Mouse (Mus musculus) liver, postnatal 0 days (tissue): Measurements from ENCODE around the gene Metap2. TPM values are rescaled to one million over a fixed set of nuclear protein-coding genes. Genes with fewer than 3 reads are reported as not detected.
"Not testable (repeated sequence)": the region's sequence is repeated elsewhere in the genome, so short reads cannot be mapped to it uniquely, and the experiment has no call there.

Experiments
- ATAC-seq: fragments of 200-750 bp; cut with Nextera tagmentation; 2 replicates; pipeline ENCODE4 v1.8.0; 2017; ENCODE audit warnings: mild to moderate bottlenecking, moderate library complexity
- DNase-seq: peaks from one replicate; pipeline ENCODE4 v3.0.0-alpha.2; 2016
- H3K27ac ChIP-seq: fragments of 300-500 bp; sonication (generic); 2 replicates; pipeline ENCODE4 v1.5.1; 2014; ENCODE audit warnings: antibody characterized with exemption, moderate library complexity, mild to moderate bottlenecking, low read depth
- H3K27me3 ChIP-seq: fragments of 300-500 bp; sonication (generic); 2 replicates; pipeline ENCODE4 v1.6.1; 2014; ENCODE audit warnings: low read length, control low read depth, mixed read lengths; ENCODE audit not compliant: insufficient read depth
- H3K36me3 ChIP-seq: fragments of 300-500 bp; sonication (generic); replicated peaks from 2 replicates; pipeline ENCODE4 v1.6.1; 2014; ENCODE audit warnings: mild to moderate bottlenecking, control low read depth, low read length, moderate library complexity, mixed read lengths; ENCODE audit not compliant: insufficient read depth
- H3K4me1 ChIP-seq: fragments of 300-500 bp; sonication (generic); 2 replicates; pipeline ENCODE4 v1.6.1; 2014; ENCODE audit warnings: antibody characterized with exemption, mild to moderate bottlenecking, control low read depth; ENCODE audit not compliant: insufficient read depth
- H3K4me2 ChIP-seq: fragments of 300-500 bp; sonication (generic); 2 replicates; pipeline ENCODE4 v1.6.1; 2014; ENCODE audit warnings: low read depth, mild to moderate bottlenecking, low read length, moderate library complexity, mixed read lengths
- H3K4me3 ChIP-seq: fragments of 300-500 bp; sonication (generic); 2 replicates; pipeline ENCODE4 v1.5.1; 2014; ENCODE audit warnings: low read depth, low read length
- H3K9ac ChIP-seq: fragments of 300-500 bp; sonication (generic); replicated peaks from 2 replicates; pipeline ENCODE4 v1.6.1; 2014; ENCODE audit warnings: mild to moderate bottlenecking, moderate library complexity
- H3K9me3 ChIP-seq: fragments of 300-500 bp; sonication (generic); 2 replicates; pipeline ENCODE4 v1.6.1; 2016; ENCODE audit warnings: mild to moderate bottlenecking, control low read depth, low read length, mixed read lengths
- CTCF ChIP-seq: sonication (generic); IDR thresholded peaks from 2 replicates; pipeline ENCODE4 v1.5.1; 2016; ENCODE audit warnings: antibody characterized with exemption, low read depth
- EP300 ChIP-seq: IDR thresholded peaks from 2 replicates; pipeline ENCODE4 v1.6.1; 2016; ENCODE audit warnings: antibody characterized with exemption, low read depth, mild to moderate bottlenecking
- WGBS: fragments of 180-500 bp; shearing (Covaris S2); extraction: QIAGEN DNeasy Blood & Tissue Kit; methylation state at CpG from one replicate; pipeline ENCODE4 v1.1.7; 2014; ENCODE audit not compliant: insufficient replicate concordance; 5-methylcytosine and 5-hydroxymethylcytosine counted together
- polyA plus RNA-seq: library from polyadenylated mRNA; unstranded; fragments of >200 nt; fragmentation: Nextera tagmentation; extraction: Ambion mirVana; gene quantifications from 2 replicates; pipeline ENCODE4 v1.2.1, GENCODE M21; 2015

The Metap2 gene
- polyA plus RNA-seq, 1 experiment from 2014 or later = 150 TPM

- WGBS = 92% methylated on average over 13 of the region's 13 CpGs
- no peaks in the 10 kb centered on the region for H3K4me1 ChIP-seq
- no peaks in the 10 kb centered on the region for H3K9me3 ChIP-seq
- no peaks in the 10 kb centered on the region for H3K27me3 ChIP-seq
- H3K9ac ChIP-seq = no peak overlapping the region
- H3K36me3 ChIP-seq = no peaks in the 10 kb centered on the region
- TF ChIP-seq CTCF = no peak
- TF ChIP-seq EP300 = no peak
- H3K27ac ChIP-seq = no peak overlapping the region
- no peak for DNase-seq
- ATAC-seq = no peak
- no peak overlapping the region for H3K4me2 ChIP-seq
- no peak overlapping the region for H3K4me3 ChIP-seq
Observed at GRCm38 (mm10) chr10:93846706-93847105, 50.2 kb downstream of the Metap2 start.

DNA sequence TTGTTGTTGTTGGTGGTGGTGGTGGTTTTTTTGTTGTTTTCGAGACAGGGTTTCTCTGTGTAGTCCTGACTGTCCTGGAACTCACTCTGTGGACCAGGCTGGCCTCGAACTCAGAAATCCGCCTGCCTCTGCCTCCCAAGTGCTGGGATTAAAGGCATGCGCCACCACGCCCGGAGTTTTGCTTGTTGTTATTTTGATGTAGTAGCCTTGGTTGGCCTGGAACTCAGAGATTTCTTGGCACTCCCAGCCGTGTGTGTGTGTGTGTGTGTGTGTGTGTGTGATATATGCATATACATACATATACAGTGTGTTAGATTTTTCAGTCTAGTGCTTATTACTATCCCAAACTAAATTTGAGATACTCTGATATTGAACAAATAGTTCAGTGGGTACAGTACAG lies 61.8 kb downstream of the Metap2 start:
- DNase-seq, H3K9me3 ChIP-seq, H3K4me3 ChIP-seq, H3K36me3 ChIP-seq, H3K9ac ChIP-seq, H3K27ac ChIP-seq, ATAC-seq: not testable (repeated sequence)
- Histone ChIP-seq H3K4me2 (peak overlapping the region; percentile 100; the same call in 1 of the 2 replicates), H3K4me1 (peaks cover 25% of the 10 kb centered on the region), H3K27me3 (peaks cover 53% of the 10 kb centered on the region)
- 82% methylated on average over 7 of the region's 7 CpGs for WGBS

DNA sequence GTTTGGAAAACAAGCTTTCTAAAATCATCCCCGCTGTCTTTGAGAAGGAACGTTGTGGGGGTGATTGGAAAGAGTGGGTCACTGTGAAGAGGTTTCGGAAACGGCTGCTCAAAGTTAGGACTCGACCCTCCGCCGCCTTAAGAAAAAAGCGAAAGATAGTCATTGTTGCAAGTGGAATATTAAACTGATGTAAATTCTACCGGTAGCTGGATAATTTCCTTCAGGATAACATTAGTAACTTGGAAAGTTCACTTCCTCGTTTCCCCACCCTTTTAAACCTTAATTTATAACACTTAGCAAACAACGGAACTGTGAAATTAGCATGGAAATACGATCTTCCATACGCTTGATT lies 62.5 kb downstream of the Metap2 start:
- Histone ChIP-seq H3K9me3 (no peaks in the 10 kb centered on the region), H3K27me3 (peaks cover 53% of the 10 kb centered on the region), H3K27ac (no peak overlapping the region), H3K4me2 (peak overlapping the region; percentile 100), H3K36me3 (no peaks in the 10 kb centered on the region), H3K4me3 (peak overlapping the region; percentile 86), H3K9ac (peak overlapping the region; percentile 72), H3K4me1 (peaks cover 25% of the 10 kb centered on the region)
- no peak for DNase-seq
- no peak for ATAC-seq
- no peak for TF ChIP-seq CTCF
- no peak for TF ChIP-seq EP300
- 8% methylated on average over 13 of the region's 13 CpGs for WGBS

DNA sequence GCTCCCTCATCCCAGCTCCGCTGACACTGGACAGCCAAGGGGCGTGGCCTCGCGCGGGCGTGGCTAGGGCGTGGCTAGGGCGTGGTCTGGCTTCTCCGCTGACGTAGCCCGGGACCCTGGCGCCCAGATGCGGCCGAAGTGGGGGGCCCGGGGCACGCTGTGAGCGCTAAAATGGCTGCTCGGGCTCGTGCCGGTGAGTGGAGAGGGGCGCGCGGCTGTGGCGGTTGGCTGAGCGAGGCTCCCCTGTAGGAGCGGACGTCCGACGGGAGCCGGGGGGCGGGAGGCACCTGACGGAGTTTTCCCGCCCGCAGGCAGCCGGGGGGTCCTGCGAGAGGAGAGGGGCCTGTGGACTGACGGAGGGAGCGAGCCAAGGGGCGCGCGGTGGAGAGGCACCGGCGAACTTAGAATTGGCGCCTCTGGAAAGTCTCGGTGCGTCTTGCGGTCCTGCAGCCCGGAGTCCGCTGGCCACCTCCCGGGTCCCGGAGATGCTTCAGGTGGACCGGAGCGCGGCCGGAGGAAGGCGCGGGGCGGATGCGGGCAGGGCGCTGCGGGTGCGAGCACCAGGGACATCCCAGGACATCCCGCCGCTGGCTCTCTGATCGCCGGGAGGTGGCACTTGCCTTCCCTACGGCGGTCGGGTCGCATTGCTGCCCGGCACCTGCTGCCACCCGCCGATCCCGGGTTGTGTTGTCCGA lies 63.0 kb downstream of the Metap2 start:
- H3K9ac ChIP-seq = peak overlapping the region; percentile 72
- TF ChIP-seq EP300 = no peak
- TF ChIP-seq CTCF = no peak; the same call in 1 of the 2 replicates
- H3K27ac ChIP-seq = no peak overlapping the region
- no peaks in the 10 kb centered on the region for H3K9me3 ChIP-seq
- peak; percentile 92 for DNase-seq
- peak overlapping the region; percentile 86 for H3K4me3 ChIP-seq
- under 1% methylated on average over 72 of the region's 75 CpGs for WGBS
- H3K4me2 ChIP-seq = peak overlapping the region; percentile 100
- H3K36me3 ChIP-seq = no peaks in the 10 kb centered on the region
- peaks cover 25% of the 10 kb centered on the region for H3K4me1 ChIP-seq
- H3K27me3 ChIP-seq = peaks cover 53% of the 10 kb centered on the region
- ATAC-seq = peak; percentile 92

GRCm38 (mm10) chr10:93833370-93833698 lies 63.6 kb downstream of the Metap2 start:
- H3K4me1 ChIP-seq = peaks cover 25% of the 10 kb centered on the region
- WGBS = 3% methylated on average over 16 of the region's 16 CpGs
- H3K27me3 ChIP-seq = peaks cover 53% of the 10 kb centered on the region
- no peaks in the 10 kb centered on the region for H3K36me3 ChIP-seq
- H3K9me3 ChIP-seq = no peaks in the 10 kb centered on the region
- DNase-seq (no peak), ATAC-seq (no peak)
- peak overlapping the region; percentile 100 for H3K4me2 ChIP-seq
- TF ChIP-seq CTCF = no peak
- no peak for TF ChIP-seq EP300
- peak overlapping the region; percentile 72 for H3K9ac ChIP-seq
- peak overlapping the region; percentile 86 for H3K4me3 ChIP-seq
- H3K27ac ChIP-seq = no peak overlapping the region

DNA sequence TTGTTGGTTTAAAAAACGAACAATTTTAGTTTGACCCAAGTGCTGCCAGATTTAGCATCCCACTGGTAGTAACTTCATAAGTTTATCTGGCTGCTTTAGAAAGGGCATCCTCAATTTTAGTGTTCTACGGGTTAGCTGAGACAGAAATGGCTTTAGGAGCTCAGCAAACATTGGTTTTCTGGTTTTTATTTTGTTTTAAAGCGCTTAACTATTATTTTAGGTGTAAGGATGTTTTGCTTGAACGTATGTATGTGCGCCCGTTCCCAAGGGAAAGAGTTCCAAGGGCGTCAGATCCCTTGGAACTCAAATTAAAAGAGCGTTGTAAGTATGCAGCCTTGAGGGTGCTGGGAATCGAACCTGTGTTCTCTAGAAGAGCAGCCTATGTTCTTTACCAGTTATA lies 64.1 kb downstream of the Metap2 start:
- TF ChIP-seq EP300 (no peak), CTCF (no peak)
- H3K4me2 ChIP-seq = peak overlapping the region; percentile 100
- H3K4me3 ChIP-seq = peak overlapping the region; percentile 86; the same call in 1 of the 2 replicates
- no peaks in the 10 kb centered on the region for H3K36me3 ChIP-seq
- H3K4me1 ChIP-seq = peaks cover 25% of the 10 kb centered on the region
- ATAC-seq = no peak
- DNase-seq = no peak
- no peaks in the 10 kb centered on the region for H3K9me3 ChIP-seq
- peaks cover 53% of the 10 kb centered on the region for H3K27me3 ChIP-seq
- WGBS = 38% methylated on average over 9 of the region's 9 CpGs
- H3K27ac ChIP-seq = no peak overlapping the region
- H3K9ac ChIP-seq = no peak overlapping the region
